Mouse (Mus musculus): ENCODE measurements around the gene Glt28d2. TPM values are rescaled to one million over a fixed set of nuclear protein-coding genes. Genes with fewer than 3 reads are reported as not detected.
A peak's percentile ranks its signal among the peaks of the same experiment; 100 is the strongest.

The Glt28d2 gene
- total and polyA plus RNA-seq, 2 experiments from 2014 or later: 0.16 to 0.42 TPM

- Histone ChIP-seq H3K4me2 (ENCODE audit: low read depth, low read length, poor library complexity, severe bottlenecking) (no peak overlapping the region), H3K4me1 (ENCODE audit: insufficient read depth, low read length) (no peaks in the 10 kb centered on the region), H3K9ac (replicated peaks; ENCODE audit: low read length, poor library complexity, severe bottlenecking) (no peak overlapping the region), H3K9me3 (ENCODE audit: low read length) (no peaks in the 10 kb centered on the region), H3K4me3 (ENCODE audit: low read depth, low read length) (no peak overlapping the region), H3K27ac (ENCODE audit: low read depth, low read length) (no peak overlapping the region), H3K27me3 (ENCODE audit: insufficient read depth, low read length) (no peaks in the 10 kb centered on the region), H3K36me3 (ENCODE audit: insufficient read depth, low read length) (no peaks in the 10 kb centered on the region)
- WGBS: 76% methylated on average over 4 of the region's 4 CpGs
- DNase-seq (ENCODE audit: low spot score) (no peak), ATAC-seq (ENCODE audit: low FRiP score) (no peak)
- TF ChIP-seq CTCF (IDR thresholded peaks at IDR 0.05): no peak
Measured at GRCm38 (mm10) chr3:85829047-85829446, 58.3 kb downstream of the Glt28d2 start.

GRCm38 (mm10) chr3:85827815-85828214 lies 59.5 kb downstream of the Glt28d2 start:
- WGBS: 68% methylated on average over 6 of the region's 6 CpGs
- no peak for DNase-seq (ENCODE audit: low spot score)

GRCm38 (mm10) chr3:85827283-85827682 lies 60.0 kb downstream of the Glt28d2 start:
- no peak for TF ChIP-seq CTCF (IDR thresholded peaks at IDR 0.05)
- Histone ChIP-seq H3K9me3 (ENCODE audit: low read length) (no peaks in the 10 kb centered on the region), H3K4me2 (ENCODE audit: low read depth, low read length, poor library complexity, severe bottlenecking) (no peak overlapping the region), H3K27ac (ENCODE audit: low read depth, low read length) (no peak overlapping the region), H3K9ac (replicated peaks; ENCODE audit: low read length, poor library complexity, severe bottlenecking) (no peak overlapping the region), H3K36me3 (ENCODE audit: insufficient read depth, low read length) (no peaks in the 10 kb centered on the region), H3K4me1 (ENCODE audit: insufficient read depth, low read length) (no peaks in the 10 kb centered on the region), H3K27me3 (ENCODE audit: insufficient read depth, low read length) (no peaks in the 10 kb centered on the region), H3K4me3 (ENCODE audit: low read depth, low read length) (no peak overlapping the region)
- WGBS: 80% methylated on average over 4 of the region's 4 CpGs
- DNase-seq (ENCODE audit: low spot score) (no peak), ATAC-seq (ENCODE audit: low FRiP score) (no peak)

More at GRCm38 (mm10) chr3:85827815-85828214, 59.5 kb downstream of the Glt28d2 start:
- Histone ChIP-seq H3K9ac (replicated peaks; ENCODE audit: low read length, poor library complexity, severe bottlenecking) (no peak overlapping the region), H3K4me1 (ENCODE audit: insufficient read depth, low read length) (no peaks in the 10 kb centered on the region), H3K9me3 (ENCODE audit: low read length) (no peaks in the 10 kb centered on the region), H3K27ac (ENCODE audit: low read depth, low read length) (no peak overlapping the region), H3K4me3 (ENCODE audit: low read depth, low read length) (no peak overlapping the region), H3K27me3 (ENCODE audit: insufficient read depth, low read length) (no peaks in the 10 kb centered on the region), H3K4me2 (ENCODE audit: low read depth, low read length, poor library complexity, severe bottlenecking) (no peak overlapping the region), H3K36me3 (ENCODE audit: insufficient read depth, low read length) (no peaks in the 10 kb centered on the region)
- ATAC-seq (ENCODE audit: low FRiP score): no peak
- TF ChIP-seq CTCF (IDR thresholded peaks at IDR 0.05): no peak

GRCm38 (mm10) chr3:85820839-85821548 lies 66.3 kb downstream of the Glt28d2 start:
- no peak overlapping the region for H3K9ac ChIP-seq (replicated peaks; ENCODE audit: low read length, poor library complexity, severe bottlenecking)
- peak overlapping the region; percentile 57; the same call in 1 of the 2 replicates for H3K27ac ChIP-seq (ENCODE audit: low read depth, low read length)
- H3K27me3 ChIP-seq (ENCODE audit: insufficient read depth, low read length): no peaks in the 10 kb centered on the region
- no peaks in the 10 kb centered on the region for H3K4me1 ChIP-seq (ENCODE audit: insufficient read depth, low read length)
- TF ChIP-seq CTCF (IDR thresholded peaks at IDR 0.05): peak; percentile 24; the same call in 1 of the 2 replicates
- WGBS: 29% methylated on average over 15 of the region's 15 CpGs
- H3K9me3 ChIP-seq (ENCODE audit: low read length): no peaks in the 10 kb centered on the region
- H3K4me3 ChIP-seq (ENCODE audit: low read depth, low read length): no peak overlapping the region
- ATAC-seq (ENCODE audit: low FRiP score) (peak; percentile 56; the same call in 1 of the 2 replicates), DNase-seq (ENCODE audit: low spot score) (no peak)
- H3K36me3 ChIP-seq (ENCODE audit: insufficient read depth, low read length): no peaks in the 10 kb centered on the region
- peak overlapping the region; percentile 33 for H3K4me2 ChIP-seq (ENCODE audit: low read depth, low read length, poor library complexity, severe bottlenecking)

Other genes with a start within 250 kb of the Glt28d2 start
- gene Fam160a1, start 70.2 kb downstream of the Glt28d2 start, total RNA-seq (2014; rRNA removed): 1.1 and 1.2 TPM in 2 replicates
- 0.28 and 0.32 TPM in 2 replicates for gene Fam160a1, start 70.2 kb downstream of the Glt28d2 start, polyA plus RNA-seq (2015; fragmentation: Nextera tagmentation; extraction: Ambion mirVana)
- 1.9 and 2.2 TPM in 2 replicates for gene Gm37240, start within 50 bp of the Glt28d2 start, total RNA-seq (2014; rRNA removed)
- 0.43 and 0.65 TPM in 2 replicates for gene Gm37240, start within 50 bp of the Glt28d2 start, polyA plus RNA-seq (2015; fragmentation: Nextera tagmentation; extraction: Ambion mirVana)
- 25.1 and 32.0 TPM in 2 replicates for gene Sh3d19, start 83.6 kb upstream of the Glt28d2 start, total RNA-seq (2014; rRNA removed)
- gene Sh3d19, start 83.6 kb upstream of the Glt28d2 start, polyA plus RNA-seq (2015; fragmentation: Nextera tagmentation; extraction: Ambion mirVana): 13.5 and 13.8 TPM in 2 replicates
- gene Prss48, start 115.0 kb upstream of the Glt28d2 start, total RNA-seq (2014; rRNA removed): not detected in 2 replicates
- not detected in 2 replicates for gene Prss48, start 115.0 kb upstream of the Glt28d2 start, polyA plus RNA-seq (2015; fragmentation: Nextera tagmentation; extraction: Ambion mirVana)

All from midbrain, postnatal 0 days (tissue).